Mouse (Mus musculus): ENCODE data around the gene Mef2a.
"Not testable (repeated sequence)": the region's sequence is repeated elsewhere in the genome, so short reads cannot be mapped to it uniquely, and the experiment has no call there.

The Mef2a gene

DNA sequence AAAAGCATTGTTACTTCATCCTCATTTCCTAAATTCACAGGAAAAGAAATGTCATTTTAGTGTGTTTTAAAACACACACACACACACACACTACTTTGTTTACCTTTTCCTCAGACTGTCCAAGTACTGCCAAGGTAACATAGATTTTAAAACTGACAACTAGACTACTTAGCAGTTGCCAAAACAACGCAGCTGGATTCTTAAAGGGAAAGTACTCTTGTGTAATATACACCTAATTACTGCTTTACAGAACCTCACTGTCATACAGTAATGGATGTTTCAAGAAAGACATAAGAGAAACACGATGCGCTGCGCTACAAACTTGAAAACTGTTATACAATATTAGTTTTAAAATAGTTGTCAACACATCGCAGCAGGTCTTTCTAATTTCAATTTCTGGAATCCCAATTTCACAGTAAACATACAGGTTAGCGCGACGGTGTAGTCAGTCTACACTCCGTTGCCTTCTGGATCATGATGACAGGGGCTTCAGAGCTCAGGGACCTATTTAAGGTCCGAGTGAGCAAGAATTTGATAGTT, 1.2 kb downstream of the Mef2a start:
- peak; percentile 41 for DNase-seq (ENCODE audit: low read depth)

DNA sequence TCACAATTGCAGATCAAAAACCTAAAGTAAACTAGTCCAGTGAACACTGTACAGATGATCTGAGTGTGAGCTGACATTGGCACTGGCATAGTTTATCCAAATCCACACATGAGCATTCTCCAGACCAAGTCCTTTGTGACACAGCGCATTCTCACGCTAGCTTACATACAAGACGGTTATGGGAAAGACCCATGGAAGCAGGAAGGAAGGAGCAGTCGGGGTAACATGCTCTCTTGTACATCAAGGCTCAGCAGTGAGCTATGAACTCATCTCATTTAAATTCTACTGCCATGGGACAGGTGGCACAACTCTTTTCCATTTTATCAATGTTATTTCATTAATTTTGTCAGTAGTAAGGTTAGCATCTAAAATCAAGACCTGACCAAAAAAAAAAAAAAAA, 3.0 kb downstream of the Mef2a start:
- DNase-seq (ENCODE audit: low read depth), result no peak

DNA sequence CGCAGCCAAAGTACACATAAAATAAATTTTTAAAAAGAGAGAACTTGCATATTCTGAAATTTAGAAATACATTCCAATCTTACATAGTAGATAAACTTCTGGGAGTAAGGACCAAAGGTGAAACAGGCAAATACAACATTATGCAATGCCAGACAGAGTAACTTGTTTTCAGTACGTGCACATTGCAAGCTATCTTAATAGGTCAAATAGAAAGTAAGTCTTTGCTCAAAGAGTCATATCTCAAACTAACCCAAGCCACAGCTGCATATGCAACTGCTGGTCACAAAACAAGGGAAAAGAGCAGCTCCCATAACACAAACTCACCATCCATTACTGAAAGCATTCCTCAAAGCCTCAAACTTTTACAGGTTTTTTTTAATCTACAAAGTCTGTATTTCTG, 4.3 kb downstream of the Mef2a start:
- DNase-seq (ENCODE audit: low read depth), result no peak

DNA sequence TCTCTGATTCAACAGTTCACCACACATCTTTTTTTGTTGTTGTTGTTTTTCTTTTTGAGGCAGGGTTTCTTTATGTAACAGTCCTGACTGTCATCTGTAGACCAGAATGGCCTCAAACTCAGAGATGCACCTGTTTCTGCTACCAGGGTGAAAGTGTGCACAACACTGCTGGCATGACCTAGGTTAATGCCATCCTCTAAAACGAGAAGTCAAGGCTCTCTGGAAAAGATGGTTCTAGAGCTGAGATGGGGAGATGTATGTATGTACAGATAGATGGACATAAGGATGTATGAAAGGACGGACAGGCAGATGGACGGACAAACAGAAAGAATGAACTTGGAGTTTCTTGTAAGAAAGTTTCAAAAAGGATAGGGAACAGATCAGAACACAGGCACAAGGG, 12.1 kb downstream of the Mef2a start:
- no peak for DNase-seq (ENCODE audit: low read depth)

DNA sequence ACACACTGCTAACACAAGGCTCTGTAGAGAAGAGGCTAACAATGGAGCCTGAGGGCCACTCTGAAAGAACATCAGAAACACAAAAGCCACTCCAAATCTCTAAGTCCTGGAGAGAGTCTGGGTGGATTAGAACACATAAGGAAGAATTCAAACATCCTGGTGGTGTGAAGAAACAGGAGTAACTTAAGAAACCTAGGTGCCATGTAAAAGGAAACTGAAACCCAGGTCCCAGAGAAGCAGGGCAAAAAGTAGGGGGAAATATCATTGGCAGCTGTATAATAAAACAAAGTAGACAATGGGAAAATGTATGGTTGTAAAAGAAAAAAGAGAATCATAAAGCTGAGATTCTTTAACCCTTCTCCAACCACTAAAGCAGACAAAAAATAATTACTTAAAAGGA, 12.8 kb downstream of the Mef2a start:
- DNase-seq (ENCODE audit: low read depth), result no peak

DNA sequence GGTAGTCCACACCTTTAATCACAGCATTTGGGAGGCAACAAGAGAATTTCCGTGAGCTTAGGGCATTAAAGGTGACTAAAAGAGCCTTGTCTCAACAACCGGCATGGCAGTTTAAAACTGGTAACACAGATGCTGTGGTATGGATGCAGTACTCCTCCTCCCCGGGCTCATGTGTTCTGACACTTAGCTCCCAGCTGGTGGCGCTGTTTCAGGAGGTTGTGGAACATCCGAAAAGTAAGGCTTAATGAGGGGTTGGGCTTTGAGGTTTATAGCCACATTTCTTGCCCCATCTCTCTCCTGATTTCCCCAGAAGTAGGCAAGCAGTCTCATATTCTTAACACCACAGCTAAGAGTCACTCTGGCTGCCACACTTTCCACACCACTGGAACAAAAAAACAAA, 16.8 kb downstream of the Mef2a start:
- DNase-seq (ENCODE audit: low read depth), result no peak

DNA sequence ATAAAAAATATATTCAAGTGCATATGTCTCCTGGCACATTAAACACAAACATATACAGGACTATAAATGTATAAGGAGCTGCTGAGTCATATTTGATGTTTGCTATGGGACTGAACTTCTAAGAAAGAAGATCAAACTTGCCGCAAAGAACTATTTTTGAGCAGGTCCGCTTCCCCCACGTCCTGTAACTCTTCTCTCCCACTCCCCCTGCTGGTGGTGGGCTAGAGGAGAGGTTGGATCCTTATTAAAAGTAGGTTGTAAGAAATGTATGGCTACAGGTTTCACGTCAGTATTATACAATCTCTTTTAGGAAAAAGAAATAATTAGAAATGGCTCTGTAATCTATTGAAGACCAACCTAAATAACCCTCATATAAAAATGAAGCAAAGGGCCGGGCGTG, 19.0 kb downstream of the Mef2a start:
- DNase-seq (ENCODE audit: low read depth), result no peak

DNA sequence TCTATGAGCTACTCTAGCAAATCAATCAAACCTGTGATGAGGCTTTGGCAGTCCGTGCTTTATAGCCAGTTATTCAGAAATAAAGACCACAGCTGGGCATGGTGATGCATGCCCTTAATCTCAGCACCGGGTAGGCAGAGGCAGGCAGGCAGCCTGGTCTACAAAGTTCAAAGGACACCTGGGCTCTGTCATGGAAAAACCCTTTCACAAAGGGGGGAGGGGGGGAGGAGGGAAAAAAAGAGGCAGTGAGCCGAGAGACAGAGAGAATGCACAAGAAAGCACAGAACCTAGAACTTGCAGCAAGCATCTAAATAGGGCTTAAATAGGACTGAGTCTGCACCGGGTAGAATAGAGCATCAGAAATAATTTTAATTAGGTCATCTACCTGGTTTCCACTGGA, 19.7 kb downstream of the Mef2a start:
- no peak for DNase-seq (ENCODE audit: low read depth)

DNA sequence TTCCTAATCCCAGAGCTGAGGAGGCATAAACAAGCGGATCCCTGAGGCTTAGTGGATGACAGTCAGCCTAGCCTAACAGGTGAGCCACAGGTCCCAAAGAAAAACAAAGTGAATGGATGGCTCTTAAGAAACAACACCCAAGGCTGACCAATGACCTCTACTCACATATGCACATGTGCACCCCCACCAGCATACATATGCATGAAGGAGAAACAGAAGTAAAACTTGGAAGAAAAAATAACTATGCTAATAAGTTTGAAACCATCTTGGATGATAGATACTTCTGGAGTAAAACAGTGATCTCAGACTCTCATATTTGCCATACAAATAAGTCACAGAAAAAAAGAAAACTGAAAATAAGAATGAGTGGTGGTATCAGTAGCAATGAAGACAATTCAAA, 28.2 kb downstream of the Mef2a start:
- no peak for DNase-seq (ENCODE audit: low read depth)

DNA sequence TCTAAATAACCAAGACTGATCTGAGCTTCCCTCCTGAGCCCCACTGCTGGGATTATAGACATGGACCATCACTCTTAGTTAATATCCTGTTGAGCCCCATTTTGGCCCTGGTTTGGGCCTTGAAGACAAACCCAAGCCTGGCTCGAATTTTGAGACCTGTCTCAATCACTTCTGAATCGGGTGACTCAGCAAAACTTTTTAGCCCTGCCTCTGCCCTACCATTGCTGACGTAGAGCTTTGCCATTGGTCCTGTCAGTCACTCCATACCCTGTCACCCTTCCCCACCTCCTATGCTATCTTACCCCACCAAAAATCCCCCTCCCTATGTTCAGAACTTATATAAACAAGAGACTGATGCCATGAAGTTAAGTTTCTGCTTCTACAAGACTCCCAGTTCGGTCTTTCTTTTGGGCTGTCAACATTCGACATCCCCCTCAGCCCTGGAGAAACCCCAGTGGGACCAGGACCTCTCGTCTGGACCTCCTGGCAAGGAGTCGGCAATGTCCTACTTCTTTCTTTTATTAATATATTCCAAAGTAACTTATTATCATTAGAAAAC, 30.5 kb downstream of the Mef2a start:
- DNase-seq (ENCODE audit: low read depth), result no peak

DNA sequence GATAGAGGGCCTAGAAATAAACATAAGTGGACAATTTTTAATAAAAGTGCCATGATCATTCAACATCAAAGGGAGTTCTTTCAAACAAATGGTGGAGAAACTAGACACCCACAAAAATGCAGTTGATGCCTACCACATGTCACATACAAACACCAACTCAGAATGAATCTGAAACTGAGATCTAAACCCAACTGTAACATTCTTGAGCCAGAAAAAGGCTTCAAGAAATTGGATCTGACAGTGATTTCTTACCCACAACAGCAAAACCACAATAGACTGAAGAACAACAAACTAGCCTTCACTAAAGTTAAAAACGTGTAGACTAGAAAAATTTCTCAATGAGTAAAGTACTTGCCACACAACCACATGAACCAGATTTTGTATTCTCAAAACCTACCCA, 52.3 kb downstream of the Mef2a start:
- peak; percentile 5 for DNase-seq (ENCODE audit: low read depth)

DNA sequence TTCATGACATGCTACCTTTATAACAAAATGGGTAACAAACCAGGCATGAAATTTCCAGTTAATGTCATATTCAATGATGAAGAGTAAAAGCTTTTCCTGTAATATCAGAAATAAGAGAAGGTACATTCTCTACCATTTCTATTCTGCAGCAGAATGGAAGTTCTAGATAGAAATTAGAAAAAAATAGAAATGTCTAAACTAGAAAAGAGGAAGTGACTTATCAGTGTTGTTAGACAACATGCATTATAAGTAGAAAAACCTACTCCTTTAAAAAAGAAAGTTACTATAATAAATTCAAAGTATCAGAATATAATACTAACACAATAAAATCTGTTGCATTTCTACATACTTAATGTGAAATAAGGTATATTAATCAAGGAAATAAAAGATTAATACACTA, 54.0 kb downstream of the Mef2a start:
- no peak for DNase-seq (ENCODE audit: low read depth)

DNA sequence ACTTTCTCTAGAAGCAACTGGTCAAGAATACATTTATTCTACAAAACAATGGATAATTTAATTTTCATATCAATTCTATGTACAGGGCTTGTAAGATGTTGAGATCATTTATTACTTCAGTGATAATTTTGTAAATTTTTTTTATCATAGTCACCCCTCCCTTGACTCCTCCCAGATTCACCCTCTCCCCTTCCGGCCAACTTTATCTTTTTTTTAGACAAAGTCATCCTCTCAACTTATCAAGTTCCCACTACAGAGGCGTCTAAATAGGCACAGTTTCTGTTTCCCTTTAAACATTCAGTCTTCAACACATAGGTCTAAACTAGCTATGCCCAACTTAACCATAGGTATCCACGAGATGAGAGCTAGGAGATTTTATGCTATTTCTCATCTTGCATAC, 59.5 kb downstream of the Mef2a start:
- no peak for DNase-seq (ENCODE audit: low read depth)

DNA sequence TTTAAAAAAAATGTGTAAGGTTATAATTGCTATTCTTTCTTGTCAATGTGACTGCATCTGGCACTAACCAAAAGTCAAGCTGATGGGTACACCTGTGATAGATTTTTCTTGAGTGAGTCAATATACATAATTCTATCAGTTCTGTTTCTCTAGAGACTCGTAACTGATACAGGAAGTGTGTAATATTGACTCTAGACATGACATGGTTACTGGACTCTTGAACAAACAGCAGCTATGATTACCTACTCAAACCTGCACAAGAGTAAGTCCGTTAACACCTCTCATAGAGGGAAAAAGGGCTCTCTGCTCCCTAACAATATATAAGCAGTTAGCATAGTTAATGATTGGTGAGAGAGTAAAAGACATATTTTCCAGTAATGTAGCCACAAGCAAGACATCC, 62.5 kb downstream of the Mef2a start:
- DNase-seq (ENCODE audit: low read depth), result no peak

DNA sequence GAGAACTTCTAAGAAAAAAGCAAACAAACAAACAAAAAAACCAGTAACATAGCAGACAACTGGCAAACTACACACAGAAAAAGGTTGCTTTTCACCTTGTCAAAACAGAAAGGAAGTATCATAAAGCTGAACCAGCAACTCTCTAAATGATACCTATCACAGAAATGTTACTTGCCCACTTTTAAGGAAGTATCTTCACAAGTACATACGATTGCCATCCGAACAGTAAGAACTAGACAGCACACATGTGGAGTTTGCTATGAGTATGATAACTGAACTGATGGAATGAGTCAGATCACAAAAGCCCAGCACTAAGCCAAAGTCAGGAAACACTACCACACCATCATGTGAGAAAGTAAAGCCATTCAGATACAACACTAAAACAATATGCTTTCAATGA, 64.6 kb downstream of the Mef2a start:
- no peak for DNase-seq (ENCODE audit: low read depth)

DNA sequence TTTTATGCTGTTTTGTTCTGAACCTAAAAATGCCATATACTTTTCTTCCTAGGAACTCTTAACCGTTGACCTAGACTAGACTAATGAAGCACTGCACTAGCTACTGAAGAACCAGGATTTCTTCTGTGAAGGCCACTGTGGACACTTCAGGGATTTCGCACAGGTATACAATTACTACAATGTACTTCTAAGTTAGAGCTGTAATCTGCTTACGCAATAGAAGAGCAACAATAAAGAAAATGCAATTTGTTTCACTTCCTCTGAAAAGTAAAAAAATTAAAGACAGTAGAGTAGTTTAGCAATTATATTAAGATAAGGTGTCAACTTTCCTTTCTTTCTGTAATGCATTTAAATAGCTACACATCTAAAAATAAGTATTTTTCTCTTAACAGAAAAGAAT, 65.6 kb downstream of the Mef2a start:
- no peak for DNase-seq (ENCODE audit: low read depth)

DNA sequence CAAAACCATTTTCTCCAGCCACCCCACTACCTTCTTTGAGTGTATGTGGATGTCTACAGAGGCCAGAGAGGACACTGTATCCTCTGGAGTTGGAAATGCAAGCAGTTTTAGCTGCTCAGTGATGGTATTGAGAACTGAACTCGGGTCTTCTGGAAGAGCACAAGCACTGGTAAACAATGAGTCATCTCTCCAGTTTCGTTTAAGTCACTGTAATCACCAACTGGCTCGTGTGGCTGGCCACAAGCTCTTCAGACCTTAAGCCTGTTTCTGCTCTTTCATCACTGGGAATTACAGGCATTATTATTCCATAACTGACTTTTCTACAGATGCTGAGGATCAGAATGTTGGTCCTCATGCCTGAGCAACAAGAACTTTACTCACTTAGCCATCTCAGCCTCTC, 67.7 kb downstream of the Mef2a start:
- no peak for DNase-seq (ENCODE audit: low read depth)

DNA sequence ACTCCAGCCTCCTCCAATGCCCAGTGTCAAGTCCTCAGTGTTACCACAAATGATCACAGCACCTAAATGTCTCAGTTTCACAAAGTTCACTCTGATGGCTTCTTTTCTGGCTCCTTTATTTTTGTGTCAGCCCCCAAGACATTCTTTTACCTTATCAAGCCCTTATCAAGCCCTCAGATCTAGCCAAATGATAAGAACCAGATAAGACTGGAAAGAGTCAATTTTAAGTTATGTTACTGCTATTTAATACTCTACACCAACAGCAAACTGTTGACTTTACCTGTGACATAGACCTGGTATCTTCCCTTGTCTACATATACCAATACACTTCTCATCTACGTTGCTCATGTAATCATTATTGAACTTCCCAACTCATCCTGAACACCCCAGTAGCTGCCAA, 76.2 kb downstream of the Mef2a start:
- DNase-seq (ENCODE audit: low read depth), result no peak

DNA sequence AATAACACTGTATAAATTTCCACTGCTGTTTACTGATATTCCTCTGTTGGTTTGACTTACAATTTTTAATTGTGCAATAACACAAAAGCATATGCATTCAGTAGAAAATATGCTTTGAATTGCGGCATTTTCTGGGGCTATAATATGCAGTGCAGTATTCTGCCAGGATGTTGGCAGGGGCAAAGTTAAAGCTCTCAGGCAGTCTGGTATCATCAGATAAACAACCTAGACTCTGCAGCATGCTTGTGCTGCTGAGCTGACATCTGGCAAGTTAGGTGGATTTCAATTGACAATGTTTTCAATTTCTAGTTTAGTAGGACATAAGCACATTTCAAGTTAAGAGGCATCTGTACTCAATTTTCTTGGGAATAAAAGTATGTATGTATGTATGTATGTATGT, 81.3 kb downstream of the Mef2a start:
- DNase-seq (ENCODE audit: low read depth), result no peak

DNA sequence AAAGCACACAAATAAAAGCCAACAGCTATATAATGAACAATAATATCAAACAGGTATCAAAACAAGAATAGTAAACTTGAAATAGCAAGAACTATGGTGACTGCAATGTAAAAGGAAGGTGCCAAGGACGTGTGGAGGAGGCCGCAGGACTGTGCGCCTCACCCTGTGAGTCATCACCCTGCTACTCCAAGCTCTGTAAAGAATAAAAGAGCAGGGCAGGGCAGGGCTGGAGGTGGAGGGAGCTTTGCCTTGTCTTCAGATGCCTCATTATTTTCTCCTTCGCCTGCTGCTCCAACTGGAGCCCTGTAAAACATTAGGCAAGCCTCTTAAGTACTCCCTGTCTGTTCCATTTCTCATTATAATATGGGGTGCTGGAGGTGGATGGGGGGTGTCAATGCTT, 85.2 kb downstream of the Mef2a start:
- peak; percentile 65 for DNase-seq (ENCODE audit: low read depth)

DNA sequence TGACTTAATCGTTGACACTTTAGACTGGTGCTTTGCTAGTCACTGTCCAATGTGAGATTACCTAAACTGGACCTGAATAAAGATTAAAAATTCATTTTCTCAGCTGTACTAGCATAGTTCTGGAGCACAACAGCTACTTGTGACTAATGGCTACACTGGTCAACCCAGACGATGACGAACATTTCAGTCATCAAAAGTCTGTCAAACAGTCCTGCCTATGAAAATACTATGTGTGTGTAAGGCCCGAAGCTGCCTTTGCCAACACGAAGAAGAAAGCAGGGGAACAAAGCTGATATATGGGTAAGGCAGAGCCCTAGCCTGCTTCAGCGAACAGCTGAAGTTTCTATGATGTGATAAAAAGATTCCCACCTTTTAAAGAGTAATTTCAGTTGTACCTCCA, 89.1 kb downstream of the Mef2a start:
- peak; percentile 48 for DNase-seq (ENCODE audit: low read depth)

DNA sequence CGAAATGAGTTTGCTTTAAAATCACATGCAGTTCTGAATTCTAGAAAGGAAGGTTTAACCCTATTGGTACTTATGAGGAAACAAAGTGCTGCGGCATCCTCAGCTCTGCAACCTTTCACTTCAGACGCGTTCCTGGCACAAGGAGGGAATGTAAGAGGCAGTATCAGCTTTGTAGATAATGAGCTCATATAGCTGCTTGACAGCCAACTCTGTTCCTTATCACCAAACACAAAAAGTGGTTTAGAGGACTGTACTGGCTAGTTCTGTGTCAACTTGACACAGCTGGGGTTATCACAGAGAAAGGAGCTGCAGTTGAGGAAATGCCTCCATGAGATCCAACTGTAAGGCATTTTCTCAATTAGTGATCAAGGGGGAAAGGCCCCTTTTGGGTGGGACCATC, 102.2 kb downstream of the Mef2a start:
- DNase-seq (ENCODE audit: low read depth), result not testable (repeated sequence)

DNA sequence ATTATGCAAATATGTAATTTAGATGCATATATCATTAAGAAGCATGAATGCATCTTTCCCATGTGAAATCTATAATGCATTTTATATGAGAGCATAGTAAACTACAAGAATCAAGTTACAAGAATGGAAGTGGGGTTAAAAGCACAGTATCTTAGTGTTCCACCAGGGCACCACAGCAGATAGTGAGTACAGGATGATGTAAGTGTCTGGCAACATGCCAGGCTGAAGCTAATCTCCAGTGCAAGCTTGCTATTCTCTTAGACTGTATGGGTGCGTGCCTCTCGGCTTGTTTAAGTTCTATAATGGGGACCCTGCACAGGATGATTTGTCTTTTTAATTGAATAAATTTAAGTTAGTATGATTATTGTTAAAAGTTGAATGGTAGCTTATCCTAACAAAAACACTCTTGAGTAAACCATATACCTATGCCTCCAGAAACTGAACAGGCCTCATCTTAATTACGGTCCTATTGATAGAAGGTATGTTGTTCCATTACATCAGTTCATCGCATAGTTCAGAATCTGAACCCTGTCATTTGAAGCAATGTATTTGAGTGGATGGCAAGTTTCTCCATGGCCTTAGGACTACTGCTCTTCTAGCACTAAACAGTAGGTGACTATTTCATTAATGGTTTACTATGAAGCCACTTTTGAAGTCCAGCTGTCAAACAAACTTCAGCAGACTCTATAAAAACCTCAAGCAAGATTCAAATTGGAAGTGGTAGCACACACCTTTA, 112.7 kb downstream of the Mef2a start:
- DNase-seq (ENCODE audit: low read depth), result peak; percentile 77

DNA sequence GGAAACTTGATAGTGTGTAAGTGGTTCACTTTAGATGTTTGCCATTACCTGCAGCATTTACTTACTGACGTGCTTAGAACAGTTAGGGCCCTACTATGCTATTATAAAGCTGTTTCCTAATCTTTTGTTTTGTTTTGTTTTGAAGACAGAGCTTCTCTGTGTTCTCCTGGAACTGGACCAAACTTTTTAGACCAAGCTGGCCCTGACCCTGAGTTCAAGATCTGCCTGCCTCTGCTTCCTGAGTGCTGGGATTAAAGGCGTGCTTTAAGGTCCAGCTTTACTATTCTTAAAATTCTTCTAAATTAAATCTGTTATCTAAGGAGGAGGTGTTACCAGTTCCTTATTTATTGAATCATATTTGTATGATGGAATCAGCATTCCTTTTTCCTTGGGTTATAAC, 126.6 kb downstream of the Mef2a start:
- no peak for DNase-seq (ENCODE audit: low read depth)

Data from NIH3T3 (cell line).